Mouse (Mus musculus) cerebellum, postnatal 36 days (tissue): ENCODE measurements around the gene Etfb.
"Not testable (repeated sequence)": the region's sequence is repeated elsewhere in the genome, so short reads cannot be mapped to it uniquely, and the experiment has no call there.

Experiments used
- DNase-seq, 2 experiments: peaks; one replicate each; pipeline ENCODE4 v3.0.0; 2021 to 2022; ENCODE audit warnings: mixed read lengths in 2 of 2

Etfb gene

DNA sequence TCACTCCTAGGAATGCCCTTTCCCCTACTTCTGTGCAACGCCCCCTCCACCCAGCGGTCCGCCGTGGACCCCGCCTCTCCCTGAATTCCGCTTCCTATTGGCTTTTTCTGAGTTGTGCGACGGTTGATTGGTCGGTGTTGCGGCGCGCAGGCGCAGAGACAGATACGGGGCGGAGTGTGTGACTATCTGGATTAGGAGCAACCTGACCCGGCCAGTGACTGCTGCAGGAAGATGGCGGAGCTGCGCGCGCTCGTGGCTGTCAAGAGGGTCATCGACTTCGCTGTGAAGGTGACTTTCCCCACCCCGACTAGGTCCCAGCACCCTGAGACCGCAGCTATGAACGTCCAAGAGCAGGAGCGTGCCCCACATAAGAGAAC is at the start of gene Etfb, which contains the start of gene Gm45233:
TSS of gene Etfb (plus strand) at position 167 of the 377 bp plus-strand sequence.
TSS of gene Gm45233 (plus strand) at position 212 of the 377 bp plus-strand sequence.
- peak; percentile 93 to 94 for DNase-seq

DNA sequence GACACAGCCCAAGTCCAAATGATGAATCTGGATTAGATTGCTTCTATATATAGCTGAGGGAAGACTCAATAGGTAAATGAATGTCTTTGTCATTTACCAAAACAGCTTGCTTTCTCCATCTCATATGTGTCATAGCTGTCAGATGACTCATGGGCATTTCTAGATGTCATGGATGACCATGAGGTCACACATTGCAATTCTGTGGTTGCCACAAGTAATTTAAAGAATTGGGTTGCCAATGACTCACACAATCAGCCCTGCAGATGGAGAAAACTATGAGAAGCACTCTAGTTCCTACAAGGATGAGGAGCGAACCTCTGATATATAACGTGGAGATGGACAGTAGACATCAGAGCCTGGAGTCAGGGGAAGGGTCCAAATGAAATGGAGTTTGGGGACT is 44.4 kb upstream of the Etfb start:
- DNase-seq = no peak

DNA sequence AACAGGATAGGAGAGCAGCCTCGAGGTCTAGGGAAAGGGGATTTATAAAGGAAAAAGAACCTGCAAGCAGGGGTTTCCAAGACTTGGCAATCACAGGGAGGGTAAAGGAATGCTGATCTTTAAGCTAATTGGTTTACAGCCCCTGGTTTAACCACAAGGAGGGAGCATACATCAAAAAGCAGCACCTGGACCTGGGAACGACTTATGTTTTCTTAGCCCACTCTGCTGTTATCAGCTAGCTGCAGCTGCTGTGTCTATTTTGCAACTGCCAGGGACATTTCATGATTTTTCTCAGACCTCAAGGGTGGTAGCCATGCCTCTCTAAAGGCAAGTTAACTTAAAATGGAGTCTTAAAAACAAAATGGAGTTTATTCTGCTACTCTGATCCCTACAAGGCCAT is 41.2 kb upstream of the Etfb start:
- DNase-seq = no peak

DNA sequence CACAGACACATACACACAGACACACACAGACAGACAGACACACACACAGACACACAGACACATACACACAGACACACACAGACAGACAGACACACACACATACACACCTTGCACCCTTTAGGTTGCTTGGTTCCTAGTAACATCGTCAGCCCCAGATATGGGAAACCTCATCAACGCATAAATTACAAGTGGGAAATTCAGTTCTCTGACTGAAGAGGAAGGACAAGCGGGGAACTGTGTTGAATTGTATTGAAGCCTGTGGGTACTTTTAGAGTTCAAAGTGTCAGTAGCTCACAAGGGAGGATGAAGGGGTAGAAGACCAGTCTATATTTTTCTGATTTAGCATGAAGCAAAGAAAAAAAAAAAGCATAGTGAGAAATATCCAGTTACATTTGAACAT is 36.3 kb upstream of the Etfb start:
- no peak for DNase-seq

DNA sequence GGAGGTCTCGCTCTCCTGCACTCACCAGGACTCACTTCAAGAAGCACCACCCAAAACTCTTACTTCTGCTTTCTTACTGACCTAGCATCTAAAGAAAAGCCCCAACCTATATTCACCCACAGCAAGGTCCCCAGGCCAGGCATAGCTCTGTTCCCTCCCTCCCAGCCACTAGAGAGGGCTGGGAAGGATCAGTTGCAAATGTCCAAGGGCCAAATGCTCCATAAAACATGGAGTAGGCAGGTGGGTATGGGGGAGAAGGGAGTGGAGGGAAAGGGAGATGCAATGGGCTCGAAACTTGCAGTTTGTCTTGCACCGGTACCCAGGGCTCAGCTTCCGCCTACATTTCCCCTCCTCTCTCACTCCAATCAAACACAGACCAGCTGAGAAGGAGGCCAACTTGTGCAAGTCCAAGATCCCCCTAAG is 35.7 kb upstream of the Etfb start, which contains the start of gene Siglecg:
TSS of gene Siglecg (plus strand) at position 74 of the 423 bp plus-strand sequence.
- no peak for DNase-seq

DNA sequence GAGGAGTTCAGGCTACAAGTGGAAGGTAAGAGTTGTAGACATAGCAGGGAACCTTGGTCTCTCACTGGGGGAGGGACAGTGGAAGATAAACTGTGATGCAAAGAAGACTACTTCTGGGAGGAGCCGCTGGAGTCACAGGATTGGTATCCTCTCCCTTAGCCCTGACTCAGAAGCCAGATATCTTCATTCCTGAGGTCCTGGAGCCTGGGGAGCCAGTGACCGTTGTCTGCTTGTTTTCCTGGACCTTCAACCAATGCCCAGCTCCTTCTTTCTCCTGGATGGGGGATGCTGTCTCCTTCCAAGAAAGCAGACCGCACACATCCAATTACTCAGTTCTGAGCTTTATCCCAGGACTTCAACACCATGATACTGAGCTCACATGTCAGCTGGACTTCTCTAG is 34.8 kb upstream of the Etfb start:
- DNase-seq = no peak

DNA sequence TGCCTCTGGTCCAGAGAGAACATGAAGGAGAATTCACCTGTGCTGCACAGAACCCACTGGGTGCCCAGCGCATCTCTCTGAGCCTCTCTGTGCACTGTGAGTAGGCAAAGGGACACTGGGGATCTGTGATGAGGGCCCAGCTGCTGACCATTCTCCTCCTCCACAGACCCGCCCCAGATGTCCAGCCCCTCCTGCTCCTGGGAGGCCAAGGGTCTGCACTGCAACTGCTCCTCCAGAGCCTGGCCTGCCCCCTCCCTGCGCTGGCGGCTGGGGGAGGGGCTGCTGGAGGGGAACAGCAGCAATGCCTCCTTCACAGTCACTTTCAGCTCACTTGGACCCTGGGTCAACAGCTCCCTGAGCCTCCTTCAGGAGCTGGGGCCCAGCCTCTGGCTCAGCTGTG is 32.2 kb upstream of the Etfb start:
- DNase-seq = not testable (repeated sequence)

DNA sequence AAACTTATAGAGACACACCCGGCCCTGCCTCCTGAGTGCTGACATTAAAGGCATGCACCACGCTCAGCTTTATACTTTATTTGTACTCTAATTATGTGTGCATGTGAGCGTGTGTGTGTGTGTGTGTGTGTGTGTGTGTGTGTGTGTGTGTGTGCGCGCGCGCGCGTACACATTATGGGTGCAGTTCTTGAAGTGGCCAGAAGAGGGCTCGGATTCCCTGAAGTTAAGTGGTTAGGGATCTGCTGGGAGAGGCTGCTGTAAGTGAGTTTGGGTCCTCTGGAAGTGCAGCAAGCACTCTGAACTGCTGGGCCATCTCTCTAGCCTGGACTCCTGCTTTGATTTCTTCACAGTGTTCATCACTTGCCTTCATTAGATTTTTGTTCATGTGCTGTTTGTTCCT is 26.6 kb upstream of the Etfb start:
- DNase-seq = no peak

DNA sequence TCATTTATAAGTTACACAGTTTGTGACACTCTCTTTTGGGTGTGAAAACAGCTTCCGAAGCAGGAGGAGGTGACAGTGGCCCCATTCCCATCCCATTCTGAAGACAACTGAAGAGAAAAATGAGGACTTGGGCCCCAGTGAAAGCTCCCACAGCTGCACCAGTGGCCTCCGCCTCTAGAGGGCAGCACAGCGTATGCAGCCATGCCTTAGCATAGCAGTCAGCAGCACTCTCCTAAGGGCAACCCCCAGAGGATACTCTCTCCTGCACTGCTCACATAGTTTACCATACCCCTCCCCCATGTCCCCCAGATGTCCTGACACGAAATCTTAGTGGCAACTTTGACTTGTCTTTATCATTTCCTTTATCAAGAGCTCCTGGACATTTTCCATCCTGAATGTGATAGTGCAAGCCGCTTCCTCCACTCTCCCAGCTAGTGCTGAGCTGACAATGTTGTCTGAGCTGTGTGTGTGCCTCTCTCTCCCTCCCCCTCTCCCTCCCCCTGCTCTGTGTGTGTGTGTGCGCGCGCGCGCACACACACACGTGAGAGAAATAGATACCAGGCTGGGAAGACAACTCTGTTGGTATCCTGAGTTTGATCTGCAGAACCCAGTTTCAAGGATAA is 20.8 kb upstream of the Etfb start:
- DNase-seq = peak; percentile 84

DNA sequence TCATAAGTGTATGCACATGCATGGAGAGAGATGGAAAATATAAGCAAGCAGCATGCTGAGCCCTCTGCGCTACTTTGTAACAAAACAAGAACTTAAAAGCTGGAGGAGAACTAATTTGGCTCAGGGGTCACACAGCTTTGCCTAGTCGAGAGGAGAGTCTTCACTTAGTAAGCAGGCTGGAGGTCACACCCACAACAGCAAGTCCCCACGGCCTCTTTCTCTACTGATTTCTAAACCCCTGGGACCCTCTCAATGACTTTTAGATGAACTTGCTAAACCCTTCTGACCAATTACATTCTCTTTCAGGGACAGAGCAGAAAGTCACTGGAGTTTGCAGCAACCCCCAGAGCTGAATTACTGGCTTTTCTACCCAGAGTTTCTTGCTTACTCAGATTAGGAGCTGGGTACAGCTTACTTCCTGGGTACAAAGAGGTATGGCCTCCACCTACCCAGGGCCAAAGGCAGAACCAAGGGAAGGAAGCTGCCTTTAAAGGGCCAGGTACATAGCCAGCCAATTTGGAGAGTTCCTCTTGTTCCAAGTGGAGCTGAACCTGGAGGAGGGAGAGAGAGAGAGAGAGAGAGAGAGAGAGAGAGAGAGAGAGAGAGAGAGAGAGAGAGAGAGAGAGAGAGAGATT is 19.8 kb upstream of the Etfb start:
- DNase-seq = no peak

DNA sequence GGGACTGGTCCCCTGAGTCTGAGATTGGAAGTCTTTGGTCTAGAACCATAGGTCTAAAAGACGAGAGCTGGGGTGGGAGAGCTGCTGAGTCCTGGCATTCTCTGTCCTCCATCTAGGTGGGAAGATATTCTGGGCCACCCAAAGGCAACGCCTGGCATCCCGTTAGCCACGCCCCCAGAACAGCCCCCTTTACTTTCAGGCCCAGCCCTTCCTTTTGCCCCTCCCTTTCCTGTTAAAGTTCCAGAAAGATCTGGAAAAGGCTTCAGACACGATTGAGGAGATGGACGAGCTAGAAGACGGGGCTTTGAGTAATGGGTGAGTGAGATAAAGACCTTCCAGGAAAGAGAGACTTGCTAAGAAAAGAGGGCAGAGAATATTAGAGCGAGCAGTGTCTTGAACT is 16.5 kb upstream of the Etfb start, which contains the start of gene Lim2:
TSS of gene Lim2 (plus strand) at position 265 of the 400 bp plus-strand sequence.
- no peak for DNase-seq

DNA sequence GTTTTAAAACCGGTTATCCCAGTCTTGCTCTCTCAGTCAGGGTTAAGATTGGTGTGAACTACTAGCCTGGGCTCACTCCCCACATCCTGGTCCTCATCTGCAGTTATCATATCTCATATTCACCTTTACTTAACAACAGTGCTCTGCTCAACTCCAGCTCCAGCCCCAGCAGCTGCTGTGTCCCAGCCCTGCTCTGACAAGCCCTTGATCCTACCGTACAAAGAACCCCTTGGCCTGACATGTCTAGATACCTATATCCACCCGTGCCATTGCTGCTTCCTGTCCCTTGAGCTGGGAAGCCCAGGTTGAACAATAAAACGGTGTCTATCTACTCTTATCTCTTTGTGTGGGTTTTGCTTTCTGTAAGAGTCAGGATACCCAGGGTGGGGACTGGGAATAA is 14.4 kb upstream of the Etfb start:
- DNase-seq = no peak

DNA sequence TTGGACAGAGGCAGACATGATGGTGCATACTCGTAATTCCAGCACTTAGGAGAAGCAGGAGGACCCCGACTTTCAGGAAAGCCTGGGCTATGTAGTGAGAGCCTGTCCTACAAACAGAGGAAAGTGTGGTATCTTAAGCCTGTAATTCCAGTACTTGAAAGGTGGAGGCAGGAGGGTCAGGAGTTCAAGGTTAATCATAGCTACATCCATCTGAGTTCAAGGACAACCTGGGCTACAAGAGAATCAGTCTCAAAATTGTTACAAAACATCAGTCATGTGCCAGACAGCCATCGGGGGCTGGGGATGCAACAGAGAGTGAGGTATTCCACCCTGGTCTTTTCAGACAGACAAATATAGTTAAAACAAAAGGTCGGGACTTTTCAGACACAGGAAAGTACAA is 11.0 kb upstream of the Etfb start:
- DNase-seq = no peak

DNA sequence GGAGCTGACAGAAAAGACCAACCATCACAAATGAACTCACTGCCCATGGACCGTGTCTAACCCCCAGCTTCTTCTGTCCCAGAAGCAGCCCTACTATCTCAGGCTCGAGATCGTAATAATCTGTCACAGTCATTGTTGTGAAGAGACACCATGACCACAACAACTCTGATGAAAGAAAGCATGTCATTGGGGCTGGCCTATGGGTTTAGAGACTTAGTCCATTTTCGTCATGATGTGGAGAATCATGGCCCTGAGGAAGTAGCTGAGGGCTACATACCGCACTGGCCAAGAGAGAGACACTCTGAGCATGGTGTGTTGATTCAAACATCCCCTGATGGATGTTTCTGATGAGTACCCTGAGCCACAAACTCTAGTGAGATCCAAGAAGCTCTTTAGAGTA is 9.2 kb upstream of the Etfb start:
- no peak for DNase-seq

DNA sequence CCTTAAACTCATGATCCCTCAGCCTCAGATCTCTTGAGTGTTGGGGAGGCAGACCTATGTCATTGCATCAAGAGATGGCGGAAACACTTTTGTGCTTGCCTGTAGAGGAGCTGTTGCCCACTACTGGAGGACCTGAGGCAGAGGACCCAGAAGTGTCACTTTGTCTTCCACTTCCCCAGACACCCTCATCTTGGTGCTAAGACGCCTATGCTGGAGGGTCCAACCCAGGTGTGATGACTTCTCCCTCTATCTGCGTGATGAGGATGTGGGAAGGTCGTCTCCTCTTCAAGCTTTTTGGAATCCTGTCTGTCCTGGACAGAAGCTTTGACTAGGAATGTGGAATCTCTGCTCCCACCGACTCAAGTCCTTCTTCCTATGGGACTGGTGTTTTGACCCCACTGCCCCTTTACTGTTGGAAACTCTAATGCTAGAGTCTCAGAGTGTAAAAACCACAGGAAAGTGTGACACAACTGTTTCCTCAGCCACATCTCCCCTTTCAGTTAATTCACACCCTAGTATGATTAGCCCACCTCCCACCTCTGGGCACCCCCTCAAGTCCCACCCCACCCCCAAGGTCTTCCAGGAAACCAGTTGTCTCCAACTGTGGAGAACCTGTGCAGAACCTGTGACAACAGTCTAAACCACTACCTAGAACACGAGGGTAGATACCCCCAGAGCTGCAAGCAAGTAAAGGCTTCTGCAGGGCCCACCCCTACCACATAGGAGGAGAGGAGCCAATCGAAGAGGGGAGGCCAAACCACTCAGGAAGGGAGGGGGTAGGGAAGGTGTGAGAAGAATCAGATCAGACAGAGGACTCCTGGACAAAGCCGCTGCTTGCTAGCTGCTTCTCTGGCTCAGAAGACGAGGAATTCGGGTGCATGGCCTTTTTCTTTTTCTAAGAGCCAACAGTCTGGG is 7.3 kb upstream of the Etfb start, which contains the start of gene Nkg7:
TSS of gene Nkg7 (plus strand) at position 733 of the 915 bp plus-strand sequence.
- no peak for DNase-seq

DNA sequence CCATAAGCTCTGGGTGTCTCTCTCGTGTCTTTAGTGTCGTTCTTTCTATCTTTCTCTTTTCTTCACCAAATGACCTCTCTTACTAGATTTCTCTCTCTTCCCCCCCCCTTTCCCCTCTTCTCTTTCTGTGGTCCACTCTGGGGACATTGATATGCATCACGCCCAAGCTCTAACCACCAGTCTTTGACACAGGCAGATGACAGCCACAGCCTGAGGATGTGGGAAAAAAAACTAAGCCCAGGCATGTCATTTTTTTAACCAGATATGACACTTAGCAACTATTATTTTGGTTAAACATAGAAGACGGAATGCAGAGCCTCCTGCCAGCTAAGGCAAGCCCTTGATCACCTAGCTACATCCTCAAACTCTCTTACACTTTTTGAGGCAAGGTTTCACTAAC is 5.3 kb upstream of the Etfb start:
- DNase-seq = no peak

DNA sequence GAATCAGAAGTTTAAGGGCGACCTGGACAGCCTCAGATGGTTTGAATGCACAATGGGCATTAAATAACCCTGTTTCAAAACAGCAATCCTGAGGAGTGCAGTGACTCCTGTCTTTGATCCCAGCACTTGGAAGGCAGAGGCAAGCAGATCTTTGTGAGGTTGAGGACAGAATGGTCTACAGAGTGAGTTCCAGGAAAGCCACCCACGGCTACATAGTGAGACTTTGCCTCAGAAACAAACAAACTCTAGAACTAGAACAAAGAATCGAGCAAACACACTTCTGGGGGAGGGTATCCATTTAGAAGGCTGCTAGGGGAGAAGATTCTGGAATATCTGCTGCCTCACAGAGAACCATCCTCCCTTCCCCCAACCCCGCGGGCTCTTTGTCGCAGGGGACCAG is 3.4 kb upstream of the Etfb start, which contains the start of gene Cldnd2:
TSS of gene Cldnd2 (plus strand) at position 301 of the 400 bp plus-strand sequence.
- no peak for DNase-seq

DNA sequence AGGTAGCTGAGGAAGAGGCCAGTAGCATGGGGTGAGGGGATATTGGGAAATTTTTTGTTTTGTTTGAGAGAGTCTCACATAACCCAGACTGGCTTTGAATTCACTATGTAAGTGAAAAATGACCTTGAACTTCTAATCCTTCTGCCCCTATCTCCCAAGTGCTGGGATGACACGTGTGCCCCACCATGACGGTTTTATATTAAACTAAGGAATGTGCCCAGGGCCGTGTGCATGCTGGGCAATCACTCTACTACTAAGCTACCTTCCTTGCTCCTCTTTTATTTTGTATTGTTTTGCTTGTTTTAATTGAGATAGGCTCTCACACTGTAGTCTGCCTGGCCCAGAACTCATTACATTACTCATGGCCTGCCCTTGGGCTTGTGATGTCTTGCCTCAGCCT is 2.8 kb upstream of the Etfb start:
- DNase-seq = no peak

DNA sequence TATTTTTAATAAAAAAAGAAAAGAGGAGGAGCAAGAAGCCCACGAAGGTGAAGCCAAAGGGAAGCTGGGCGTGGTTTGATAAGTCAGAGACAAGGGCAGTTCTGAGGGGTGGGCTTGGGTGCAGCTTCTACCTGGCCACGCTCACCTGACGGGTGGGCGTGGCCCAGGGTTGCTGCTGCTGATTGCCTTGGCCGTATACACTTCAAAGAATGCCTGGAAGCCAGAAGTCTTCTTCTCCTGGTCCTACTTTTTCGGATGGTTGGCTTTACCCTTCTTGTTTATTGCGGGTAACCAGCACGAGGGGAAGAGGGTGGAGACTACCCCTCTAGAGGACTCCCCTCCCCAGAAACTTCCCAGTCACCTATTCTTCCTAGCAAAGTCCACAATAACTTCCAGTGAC is 1.2 kb upstream of the Etfb start:
- no peak for DNase-seq

DNA sequence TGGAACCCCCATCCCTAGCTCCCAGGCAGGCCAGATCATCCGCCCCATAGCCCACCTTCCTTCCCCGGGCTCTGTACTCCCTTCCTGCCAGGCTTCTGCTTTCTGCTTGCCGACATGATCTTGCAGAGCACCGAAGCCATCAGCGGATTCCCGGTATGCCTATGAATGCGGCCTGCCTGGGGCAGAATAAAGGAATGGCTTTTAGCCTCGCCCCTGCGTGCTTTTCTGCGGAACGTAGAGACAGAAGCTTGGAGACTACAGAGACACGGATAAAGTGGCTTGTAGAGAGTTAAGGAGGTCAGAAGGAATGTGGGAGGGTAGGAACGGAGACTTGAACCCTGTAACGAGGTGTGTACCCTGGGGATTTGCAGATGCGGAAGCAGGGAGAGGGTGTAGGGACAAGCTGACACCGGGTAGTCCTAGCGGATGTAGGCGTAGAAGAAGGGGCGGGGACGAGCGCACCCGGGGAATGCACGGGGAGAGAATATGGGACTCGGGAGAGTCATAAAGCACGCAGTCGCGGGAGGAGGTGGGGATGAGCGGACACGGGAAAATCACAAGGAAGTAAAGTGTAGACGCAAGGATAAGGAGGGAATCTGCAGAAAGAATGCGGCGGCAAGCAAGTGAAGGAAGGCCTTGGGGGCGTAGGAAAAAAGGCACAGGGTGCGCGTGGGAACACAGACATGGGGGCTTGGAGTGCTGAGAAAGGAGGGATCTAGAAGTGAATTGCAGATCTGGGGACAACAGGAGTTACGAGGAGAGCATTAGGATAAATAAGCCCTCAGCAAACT is 562 bp upstream of the Etfb start:
- peak; percentile 48 to 49 for DNase-seq

DNA sequence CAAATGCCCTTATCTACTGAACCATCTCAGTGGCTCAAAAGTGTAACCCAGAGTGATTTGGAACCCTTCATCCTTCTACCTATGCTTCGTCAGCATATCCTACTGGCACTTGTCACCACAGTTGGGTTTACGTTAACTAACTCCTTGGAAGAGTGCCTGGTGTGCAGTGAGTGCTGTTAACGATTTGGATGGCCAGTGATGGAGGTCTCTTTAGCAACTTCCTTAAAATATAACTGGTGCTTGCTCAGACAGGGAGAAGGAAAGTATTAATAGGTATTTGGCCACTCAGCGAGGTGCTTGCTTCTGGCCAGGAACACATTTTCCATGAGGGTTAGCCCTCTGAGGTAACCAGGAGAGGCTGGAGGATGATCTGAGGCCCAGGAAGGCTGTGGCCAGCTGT is 3.9 kb downstream of the Etfb start:
- DNase-seq = no peak

DNA sequence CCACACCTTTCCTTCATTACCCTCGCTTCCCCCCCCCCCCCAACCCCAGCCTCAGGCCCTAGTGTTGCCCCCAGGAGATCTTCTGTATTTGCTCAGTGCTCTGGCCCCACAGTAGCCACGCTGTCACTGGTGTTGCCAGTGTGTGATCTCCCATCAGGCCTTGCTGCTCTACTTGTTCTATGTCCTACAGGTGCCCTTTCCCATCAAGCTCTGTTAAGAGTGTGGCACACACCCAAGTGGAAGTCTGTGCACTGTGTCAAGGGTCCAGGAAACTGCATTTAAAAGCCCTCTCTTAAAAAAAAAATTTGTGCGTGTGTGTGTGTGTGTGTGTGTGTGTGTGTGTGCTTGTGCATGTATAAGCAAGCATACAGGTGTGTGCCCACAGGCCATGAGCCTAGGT is 4.4 kb downstream of the Etfb start:
- no peak for DNase-seq

DNA sequence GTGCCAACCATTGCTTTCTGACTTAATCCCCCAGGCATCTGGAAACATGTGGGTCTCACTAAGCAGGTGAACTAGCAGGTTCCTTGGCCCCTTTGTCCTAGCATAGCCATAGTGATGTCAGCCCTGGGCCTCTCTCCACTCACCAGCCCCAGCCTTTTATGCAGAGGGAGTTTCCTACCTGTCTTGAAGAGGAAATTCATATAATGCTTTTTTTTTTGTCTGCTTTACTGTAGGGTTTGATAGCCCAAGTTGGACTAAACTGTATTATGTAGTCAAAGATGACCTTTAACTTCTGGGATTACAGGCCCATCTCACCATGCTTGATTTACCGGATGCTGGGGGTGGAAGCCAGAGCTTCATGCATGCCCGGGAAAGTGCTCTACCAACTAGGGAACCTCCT is 5.9 kb downstream of the Etfb start:
- no peak for DNase-seq
